Mouse (Mus musculus): ENCODE results near the gene Psapl1.

DNA sequence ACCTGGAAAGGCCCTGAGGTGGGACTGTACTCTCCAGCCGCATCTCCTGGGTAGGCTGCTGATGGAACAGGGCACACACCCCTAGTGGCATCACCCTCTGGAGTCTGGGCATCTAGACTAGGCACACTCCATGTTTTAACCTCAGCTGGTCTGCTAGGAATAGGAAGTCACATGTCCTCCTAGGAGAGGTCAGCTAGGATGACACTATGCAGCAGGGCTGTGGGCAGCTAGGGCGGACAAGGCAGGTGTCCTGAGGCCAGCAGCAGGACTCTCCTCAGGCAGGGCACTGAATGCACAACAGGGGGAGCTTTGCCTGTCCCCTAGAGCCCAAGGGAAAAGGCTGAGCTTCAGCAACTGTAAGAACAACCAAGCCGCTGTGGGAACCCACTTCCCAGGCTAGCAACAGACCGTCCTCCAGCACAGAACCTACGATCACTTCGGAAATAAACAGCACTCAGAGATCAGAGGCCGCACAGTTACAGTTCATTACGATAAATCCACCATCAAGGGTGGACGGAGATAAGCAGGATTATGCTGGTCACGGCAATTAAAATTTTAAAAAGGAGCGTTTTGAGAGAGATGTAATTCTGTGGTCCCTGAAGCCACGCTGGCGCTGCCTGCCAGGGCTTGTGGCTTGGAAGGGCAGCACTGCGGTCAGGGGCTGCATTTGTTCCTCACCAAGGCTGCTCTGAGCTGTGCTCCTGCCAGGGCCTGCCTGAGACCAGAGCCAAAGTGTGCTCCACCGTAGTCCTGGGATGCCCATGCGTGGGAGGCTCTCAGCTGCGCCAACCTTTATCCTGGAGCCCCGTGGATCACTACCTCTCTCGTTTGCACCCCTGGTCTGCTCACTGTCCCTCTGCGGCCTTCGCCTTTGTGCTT lies 38.2 kb upstream of the Psapl1 start:
- TF ChIP-seq CTCF (IDR thresholded peaks at IDR 0.05; ENCODE audit: extremely low read depth, insufficient read length, insufficient replicate concordance, low read depth, low read length) = no peak
- no peak for TF ChIP-seq POLR2A (IDR thresholded peaks at IDR 0.05; ENCODE audit: low read depth, low read length)

Measured in small intestine, adult 2 months (tissue).